Mouse (Mus musculus): Measurements from ENCODE around the gene Cmip.

- no peak for TF ChIP-seq GATA1 (IDR thresholded peaks at IDR 0.05; ENCODE audit: borderline replicate concordance, low read length)
- no peak for TF ChIP-seq FLI1 (IDR thresholded peaks at IDR 0.05; ENCODE audit: low read length)
Observed at GRCm38 (mm10) chr8:117320616-117321015, 63.8 kb downstream of the Cmip start.
